Mouse (Mus musculus) limb, embryonic 13.5 days (tissue): ENCODE results near the gene Gprc5c. TPM values are rescaled to one million over a fixed set of nuclear protein-coding genes. Genes with fewer than 3 reads are reported as not detected.
"Not testable (repeated sequence)": the region's sequence is repeated elsewhere in the genome, so short reads cannot be mapped to it uniquely, and the experiment has no call there.

Experiments used
- ATAC-seq: fragments of 200-750 bp; cut with Nextera tagmentation; 2 replicates; pipeline ENCODE4 v1.8.0; 2017; ENCODE audit warnings: low read depth, moderate number of reproducible peaks, moderate TSS enrichment; ENCODE audit not compliant: low FRiP score
- H3K27ac ChIP-seq: fragments of 300-500 bp; sonication (generic); 2 replicates; pipeline ENCODE4 v1.5.1; 2015; ENCODE audit warnings: inconsistent platforms, mild to moderate bottlenecking, moderate library complexity
- H3K27me3 ChIP-seq: fragments of 300-500 bp; sonication (generic); 2 replicates; pipeline ENCODE4 v1.6.1; 2015; ENCODE audit warnings: mild to moderate bottlenecking, inconsistent platforms
- H3K36me3 ChIP-seq: fragments of 300-500 bp; sonication (generic); 2 replicates; pipeline ENCODE4 v1.6.1; 2015; ENCODE audit warnings: inconsistent platforms, mild to moderate bottlenecking, moderate library complexity
- H3K4me1 ChIP-seq: fragments of 300-500 bp; sonication (generic); 2 replicates; pipeline ENCODE4 v1.6.1; 2015; ENCODE audit warnings: inconsistent platforms
- H3K4me2 ChIP-seq: fragments of 300-500 bp; sonication (generic); replicated peaks from 2 replicates; pipeline ENCODE4 v1.6.1; 2015; ENCODE audit warnings: inconsistent platforms, mild to moderate bottlenecking, moderate library complexity
- H3K4me3 ChIP-seq: fragments of 300-500 bp; sonication (generic); 2 replicates; pipeline ENCODE4 v1.5.1; 2015; ENCODE audit warnings: moderate library complexity, mild to moderate bottlenecking, inconsistent platforms
- H3K9ac ChIP-seq: fragments of 300-500 bp; sonication (generic); 2 replicates; pipeline ENCODE4 v1.6.1; 2015; ENCODE audit warnings: mild to moderate bottlenecking, inconsistent platforms
- H3K9me3 ChIP-seq: fragments of 300-500 bp; sonication (generic); 2 replicates; pipeline ENCODE4 v1.6.1; 2016; ENCODE audit warnings: inconsistent platforms
- WGBS: fragments of 180-500 bp; shearing (Covaris S2); methylation state at CpG from one replicate; pipeline ENCODE4 v1.1.7; 2015; 5-methylcytosine and 5-hydroxymethylcytosine counted together
- polyA plus RNA-seq: library from polyadenylated mRNA; unstranded; fragments of >200 nt; fragmentation: Nextera tagmentation; extraction: Ambion mirVana; gene quantifications from 2 replicates; pipeline ENCODE4 v1.2.1, GENCODE M21; 2015

The Gprc5c gene
- polyA plus RNA-seq, 1 experiment from 2014 or later, result 60.0 TPM

DNA sequence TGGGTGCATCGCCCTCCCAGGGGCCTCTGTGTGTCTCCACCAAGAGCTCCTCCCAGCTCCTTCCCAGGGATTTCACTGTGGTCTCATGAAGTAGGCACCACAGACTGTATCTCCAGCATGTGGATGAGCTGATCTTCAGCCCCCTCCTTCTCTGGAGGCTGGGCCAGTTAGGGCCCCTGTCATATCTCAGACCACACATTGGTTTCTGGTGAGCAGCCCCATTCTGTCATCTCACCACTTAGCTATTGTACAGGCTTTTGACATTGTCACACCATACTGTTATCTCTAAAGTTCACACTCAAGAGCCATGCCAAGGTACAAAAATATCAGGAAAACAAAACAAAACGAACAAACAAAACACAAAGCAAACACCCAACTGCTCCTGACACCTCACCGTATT lies 45.1 kb downstream of the Gprc5c start:
- H3K9ac ChIP-seq, result no peak overlapping the region
- H3K4me1 ChIP-seq, result no peaks in the 10 kb centered on the region
- ATAC-seq, result no peak
- H3K36me3 ChIP-seq, result no peaks in the 10 kb centered on the region
- H3K27ac ChIP-seq, result no peak overlapping the region
- no peaks in the 10 kb centered on the region; the same call in 1 of the 2 replicates for H3K27me3 ChIP-seq
- no peaks in the 10 kb centered on the region for H3K9me3 ChIP-seq
- WGBS, result 82% methylated on average over 3 of the region's 3 CpGs
- H3K4me3 ChIP-seq, result no peak overlapping the region
- H3K4me2 ChIP-seq, result no peak overlapping the region

- no peak for ATAC-seq
- 43% methylated on average over 1 of the region's 1 CpGs for WGBS
- H3K9me3 ChIP-seq, result no peaks in the 10 kb centered on the region
- no peaks in the 10 kb centered on the region for H3K4me1 ChIP-seq
- no peak overlapping the region for H3K27ac ChIP-seq
- H3K4me3 ChIP-seq, result no peak overlapping the region
- H3K36me3 ChIP-seq, result no peaks in the 10 kb centered on the region
- no peak overlapping the region for H3K9ac ChIP-seq
- H3K27me3 ChIP-seq, result no peaks in the 10 kb centered on the region; the same call in 1 of the 2 replicates
- no peak overlapping the region for H3K4me2 ChIP-seq
Measured at GRCm38 (mm10) chr11:114898026-114898425, 47.1 kb downstream of the Gprc5c start.

DNA sequence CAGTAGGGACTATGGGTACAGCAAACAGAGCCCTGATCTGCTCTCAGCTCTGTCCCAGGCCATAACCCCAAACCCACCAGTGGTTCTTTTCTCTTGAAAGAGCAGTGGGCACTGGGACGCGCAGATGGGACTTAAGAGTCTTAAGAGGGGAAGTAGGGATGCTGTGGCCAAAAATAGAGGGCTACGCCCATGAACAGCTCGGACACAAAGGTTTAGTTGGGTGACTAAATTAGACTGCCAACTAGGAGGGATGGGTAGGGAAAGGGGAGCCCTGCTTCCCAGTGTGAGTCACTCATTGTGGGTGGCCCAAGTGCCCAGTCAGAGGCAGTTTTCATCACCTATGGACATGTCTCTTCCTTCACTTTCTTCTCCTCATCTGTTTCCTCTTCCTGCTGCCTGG lies 52.3 kb downstream of the Gprc5c start:
- Histone ChIP-seq H3K27ac (no peak overlapping the region), H3K9ac (no peak overlapping the region), H3K4me2 (no peak overlapping the region), H3K4me3 (no peak overlapping the region), H3K27me3 (0 out of 2 replicates have a peak, but pooled peaks cover 6% of the 10 kb centered on the region), H3K4me1 (no peaks in the 10 kb centered on the region), H3K9me3 (no peaks in the 10 kb centered on the region), H3K36me3 (no peaks in the 10 kb centered on the region)
- no peak for ATAC-seq
- 84% methylated on average over 4 of the region's 4 CpGs for WGBS

- no peaks in the 10 kb centered on the region for H3K4me1 ChIP-seq
- no peaks in the 10 kb centered on the region for H3K9me3 ChIP-seq
- no peaks in the 10 kb centered on the region for H3K36me3 ChIP-seq
- no peak overlapping the region for H3K9ac ChIP-seq
- WGBS, result 80% methylated on average over 4 of the region's 4 CpGs
- 0 out of 2 replicates have a peak, but pooled peaks cover 6% of the 10 kb centered on the region for H3K27me3 ChIP-seq
- no peak overlapping the region for H3K27ac ChIP-seq
- H3K4me3 ChIP-seq, result no peak overlapping the region
- H3K4me2 ChIP-seq, result no peak overlapping the region
- no peak for ATAC-seq
Measured at GRCm38 (mm10) chr11:114907567-114907966, 56.6 kb downstream of the Gprc5c start.

DNA sequence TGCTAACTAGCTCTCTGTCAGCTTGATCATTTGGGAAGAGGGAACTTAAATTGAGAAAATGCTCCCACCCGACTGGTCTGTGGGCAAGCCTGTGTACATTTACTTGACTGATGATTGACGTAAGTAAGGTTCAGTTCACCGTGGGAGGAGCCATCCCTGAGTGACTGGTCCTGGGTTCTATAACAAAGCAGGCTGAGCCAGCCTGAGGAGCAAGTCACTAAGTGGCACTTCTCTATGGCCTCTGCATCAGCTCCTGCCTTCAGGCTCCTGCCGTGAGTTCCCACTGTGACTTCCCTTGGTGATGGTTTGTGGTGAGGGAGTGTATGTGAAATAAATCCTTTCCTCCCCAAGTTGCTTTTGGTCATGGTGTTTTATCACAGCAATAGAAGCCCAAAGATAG lies 57.1 kb downstream of the Gprc5c start:
- no peaks in the 10 kb centered on the region for H3K4me1 ChIP-seq
- no peaks in the 10 kb centered on the region for H3K36me3 ChIP-seq
- WGBS, result 61% methylated on average over 4 of the region's 4 CpGs
- H3K9me3 ChIP-seq, result no peaks in the 10 kb centered on the region
- no peak overlapping the region for H3K27ac ChIP-seq
- H3K9ac ChIP-seq, result no peak overlapping the region
- ATAC-seq, result no peak
- H3K4me2 ChIP-seq, result no peak overlapping the region
- no peak overlapping the region for H3K4me3 ChIP-seq
- 0 out of 2 replicates have a peak, but pooled peaks cover 6% of the 10 kb centered on the region for H3K27me3 ChIP-seq

- H3K9ac ChIP-seq, H3K27ac ChIP-seq, H3K4me3 ChIP-seq, ATAC-seq, H3K36me3 ChIP-seq, H3K4me2 ChIP-seq, H3K4me1 ChIP-seq, H3K9me3 ChIP-seq: not testable (repeated sequence)
- WGBS, result 39% methylated on average over 3 of the region's 3 CpGs
- H3K27me3 ChIP-seq, result peaks cover 18% of the 10 kb centered on the region; the same call in 1 of the 2 replicates
Measured at GRCm38 (mm10) chr11:114909538-114909937, 58.6 kb downstream of the Gprc5c start.

DNA sequence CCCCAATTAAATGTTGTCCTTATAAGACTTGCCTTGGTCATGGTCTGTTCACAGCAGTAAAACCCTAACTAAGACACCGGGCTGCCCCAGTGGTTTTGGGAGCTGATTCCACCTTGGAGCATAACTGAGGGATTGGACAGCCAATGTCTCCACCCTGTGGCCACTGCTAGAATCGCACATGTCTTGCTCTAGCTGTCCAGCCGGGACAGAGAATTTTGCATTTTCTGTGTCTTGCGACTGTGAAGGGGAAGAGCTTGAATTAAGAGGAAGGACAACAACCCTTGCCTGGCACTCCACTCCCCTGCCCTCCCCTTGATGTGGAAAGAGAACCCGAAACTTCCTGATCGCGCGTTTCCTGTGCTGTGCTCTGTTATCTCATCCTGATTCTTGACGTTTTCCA lies 61.9 kb downstream of the Gprc5c start:
- H3K36me3 ChIP-seq, result no peaks in the 10 kb centered on the region
- H3K4me3 ChIP-seq, result no peak overlapping the region
- H3K27ac ChIP-seq, result no peak overlapping the region
- H3K4me2 ChIP-seq, result no peak overlapping the region
- H3K9ac ChIP-seq, result no peak overlapping the region
- peaks cover 12% of the 10 kb centered on the region; the same call in 1 of the 2 replicates for H3K27me3 ChIP-seq
- H3K9me3 ChIP-seq, result no peaks in the 10 kb centered on the region
- no peak for ATAC-seq
- WGBS, result 22% methylated on average over 9 of the region's 9 CpGs
- H3K4me1 ChIP-seq, result no peaks in the 10 kb centered on the region

DNA sequence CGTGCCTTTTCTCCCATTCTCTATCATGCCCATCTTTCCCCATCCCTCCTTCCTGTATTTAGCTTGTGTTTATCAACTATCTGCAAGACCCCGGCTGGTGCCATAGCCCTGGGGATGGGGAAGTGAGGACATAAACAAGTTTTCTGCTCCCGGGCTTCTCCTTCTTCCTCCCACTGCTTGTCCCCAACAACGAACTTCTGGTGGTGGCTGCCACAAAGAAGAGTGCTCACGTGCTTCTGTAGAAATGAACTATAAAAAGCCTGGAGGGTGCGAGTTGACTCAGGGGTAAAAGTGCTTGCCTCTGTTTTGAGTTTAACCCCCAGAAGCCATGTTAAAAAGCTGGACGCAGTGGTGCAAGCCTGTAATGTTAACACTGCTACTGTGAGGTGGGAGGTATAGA lies 64.0 kb downstream of the Gprc5c start:
- Histone ChIP-seq H3K27ac (no peak overlapping the region), H3K9me3 (no peaks in the 10 kb centered on the region), H3K9ac (no peak overlapping the region), H3K27me3 (peaks cover 12% of the 10 kb centered on the region; the same call in 1 of the 2 replicates), H3K4me3 (no peak overlapping the region), H3K36me3 (no peaks in the 10 kb centered on the region), H3K4me2 (no peak overlapping the region), H3K4me1 (no peaks in the 10 kb centered on the region)
- WGBS, result 23% methylated on average over 7 of the region's 7 CpGs
- no peak for ATAC-seq

DNA sequence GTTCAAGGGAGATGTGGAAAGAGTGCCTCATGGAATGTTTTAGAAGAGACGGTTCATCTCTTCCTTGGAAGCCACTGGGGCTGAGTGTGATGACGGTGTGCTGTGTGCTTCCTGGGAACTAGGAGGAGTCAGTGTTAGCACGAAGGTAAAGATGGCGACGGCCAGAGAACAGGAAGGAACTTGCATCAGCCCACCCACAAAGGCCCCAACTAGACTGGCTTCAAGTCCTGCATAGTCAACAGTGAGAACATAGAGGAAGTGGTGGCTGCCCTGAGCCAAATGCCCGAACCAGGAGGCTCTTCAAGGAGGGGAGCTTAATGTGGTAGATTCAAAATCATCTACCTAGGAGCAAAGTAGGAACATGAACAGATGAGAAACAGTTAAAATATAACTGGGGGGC lies 66.2 kb downstream of the Gprc5c start:
- H3K27ac ChIP-seq, result no peak overlapping the region
- H3K4me1 ChIP-seq, result no peaks in the 10 kb centered on the region
- no peak for ATAC-seq
- no peaks in the 10 kb centered on the region for H3K9me3 ChIP-seq
- 81% methylated on average over 6 of the region's 6 CpGs for WGBS
- H3K27me3 ChIP-seq, result peaks cover 12% of the 10 kb centered on the region; the same call in 1 of the 2 replicates
- no peak overlapping the region for H3K9ac ChIP-seq
- H3K36me3 ChIP-seq, result no peaks in the 10 kb centered on the region
- no peak overlapping the region for H3K4me3 ChIP-seq
- no peak overlapping the region for H3K4me2 ChIP-seq

Other genes starting within 250 kb of the Gprc5c start
- 966 and 986 TPM in 2 replicates for gene Rpl38, start 182.6 kb upstream of the Gprc5c start, polyA plus RNA-seq
- gene Ttyh2, start 175.7 kb upstream of the Gprc5c start, polyA plus RNA-seq, result 20.0 and 21.2 TPM in 2 replicates
- gene Dnaic2, start 123.7 kb upstream of the Gprc5c start, polyA plus RNA-seq, result 0.83 and 0.95 TPM in 2 replicates
- 0.09 and 0.23 TPM in 2 replicates for gene Kif19a, start 85.8 kb upstream of the Gprc5c start, polyA plus RNA-seq
- 1.7 TPM in 2 replicates for gene Btbd17, start 55.2 kb upstream of the Gprc5c start, polyA plus RNA-seq
- not detected in 2 replicates for gene Gpr142, start 52.2 kb upstream of the Gprc5c start, polyA plus RNA-seq
- gene Cd300a, start 38.9 kb downstream of the Gprc5c start, polyA plus RNA-seq, result 1.6 and 1.9 TPM in 2 replicates
- gene Cd300lb, start 83.2 kb downstream of the Gprc5c start, polyA plus RNA-seq, result 0.14 and 0.19 TPM in 2 replicates
- gene Cd300c, start 118.0 kb downstream of the Gprc5c start, polyA plus RNA-seq, result not detected in 2 replicates
- gene Cd300ld, start 138.8 kb downstream of the Gprc5c start, polyA plus RNA-seq, result 0.14 TPM in 1 of 2 replicates, not detected in the other
- gene Cd300c2, start 150.7 kb downstream of the Gprc5c start, polyA plus RNA-seq, result 1.7 and 2.2 TPM in 2 replicates
- not detected in 2 replicates for gene Cd300ld2, start 165.0 kb downstream of the Gprc5c start, polyA plus RNA-seq
- gene Cd300ld4, start 175.9 kb downstream of the Gprc5c start, polyA plus RNA-seq, result not detected in 2 replicates
- gene Cd300ld5, start 186.6 kb downstream of the Gprc5c start, polyA plus RNA-seq, result not detected in 2 replicates
- gene Cd300ld3, start 197.3 kb downstream of the Gprc5c start, polyA plus RNA-seq, result not detected in 2 replicates
- 0.09 and 0.23 TPM in 2 replicates for gene Cd300e, start 211.0 kb downstream of the Gprc5c start, polyA plus RNA-seq
- 1.4 and 1.6 TPM in 2 replicates for gene Rab37, start 240.3 kb downstream of the Gprc5c start, polyA plus RNA-seq